Mouse (Mus musculus) heart, postnatal 36 days (tissue): ENCODE measurements at regions not wholly inside any gene's neighbourhood (a gene's known extent, or its start where the extent isn't known, plus 50 kb on each side); places are given as distances from the start of the nearest gene placed in this dataset.

ENCODE experiments used
- DNase-seq, 2 experiments: peaks; one replicate each; pipeline ENCODE4 v3.0.0; 2021 to 2022
- intact Hi-C: fragments of 180-260 bp; cut with DNase I; formaldehyde crosslinking; loops from one replicate; pipeline ENCODE4 v1.15.1; 2025

GRCm38 (mm10) chr16:12359116-12359515 is 375.2 kb downstream of the Shisa9 start:
- intact Hi-C loops = no loop called here
- peak in 1 of 2 experiments; percentile 2 for DNase-seq

- no peak for DNase-seq
- intact Hi-C loops = no loop called here
These were observed 405.6 kb downstream of the Shisa9 start for GRCm38 (mm10) chr16:12389545-12389944.

- intact Hi-C loops = no loop called here
- peak; percentile 3 for DNase-seq
These were observed 451.8 kb downstream of the Shisa9 start for GRCm38 (mm10) chr16:12435697-12436221.

- intact Hi-C loops = no loop called here
- DNase-seq = no peak
These were observed 454.7 kb downstream of the Shisa9 start for GRCm38 (mm10) chr16:12438622-12439021.

- intact Hi-C loops = no loop called here
- no peak for DNase-seq
These were observed 470.9 kb downstream of the Shisa9 start for GRCm38 (mm10) chr16:12454791-12455190.
